Mouse (Mus musculus) small intestine, adult 2 months (tissue): ENCODE measurements around the gene Greb1. TPM values are rescaled to one million over a fixed set of nuclear protein-coding genes. Genes with fewer than 3 reads are reported as not detected.

Experiments
- H3K27ac ChIP-seq: fragments of 200-500 bp; 2 replicates; pipeline ENCODE4 v1.5.1; 2012; ENCODE audit warnings: low read depth, low read length, control low read depth, inconsistent platforms; ENCODE audit not compliant: insufficient read depth
- H3K27me3 ChIP-seq: fragments of 200-500 bp; 2 replicates; pipeline ENCODE4 v1.6.1; 2012; ENCODE audit warnings: mild to moderate bottlenecking, moderate library complexity, low read length, inconsistent platforms; ENCODE audit not compliant: control insufficient read depth, insufficient read depth
- H3K36me3 ChIP-seq: fragments of 200-500 bp; 2 replicates; pipeline ENCODE4 v1.6.1; 2012; ENCODE audit warnings: mild to moderate bottlenecking, low read length, control low read depth, inconsistent platforms; ENCODE audit not compliant: control insufficient read depth, insufficient read depth
- H3K4me1 ChIP-seq: fragments of 200-500 bp; 2 replicates; pipeline ENCODE4 v1.6.1; 2012; ENCODE audit warnings: low read length, inconsistent platforms, mixed read lengths; ENCODE audit not compliant: control insufficient read depth, insufficient read depth, insufficient read length
- H3K4me3 ChIP-seq: fragments of 200-500 bp; 2 replicates; pipeline ENCODE4 v1.5.1; 2012; ENCODE audit warnings: low read depth, mild to moderate bottlenecking, control low read depth, inconsistent platforms, low read length, moderate library complexity
- CTCF ChIP-seq: fragments of 200-500 bp; IDR thresholded peaks from 2 replicates; pipeline ENCODE4 v1.5.1; 2012; ENCODE audit warnings: low read depth, mild to moderate bottlenecking, control low read depth, inconsistent platforms, low read length, moderate library complexity, mixed read lengths; ENCODE audit not compliant: insufficient replicate concordance, insufficient read length; ENCODE audit errors: extremely low read depth
- POLR2A ChIP-seq: fragments of 200-500 bp; IDR thresholded peaks from 2 replicates; pipeline ENCODE4 v1.6.1; 2012; ENCODE audit warnings: low read depth, mild to moderate bottlenecking, control low read depth, inconsistent platforms, low read length, moderate library complexity
- WGBS: fragments of 180-500 bp; shearing (Covaris S2); methylation state at CpG from one replicate; pipeline ENCODE4 v1.1.7; 2018; 5-methylcytosine and 5-hydroxymethylcytosine counted together
- polyA plus RNA-seq: library from polyadenylated mRNA; depleted of rRNA; stranded (reverse); fragments of >200 nt; gene quantifications from 2 replicates; pipeline ENCODE4 v1.2.3, GENCODE M21; 2012

Greb1 gene
- polyA plus RNA-seq, 1 experiment: 3.5 TPM

GRCm38 (mm10) chr12:16751609-16752008 is 49.1 kb downstream of the Greb1 start:
- no peaks in the 10 kb centered on the region for H3K27me3 ChIP-seq
- WGBS: 69% methylated on average over 6 of the region's 6 CpGs
- no peak for TF ChIP-seq CTCF
- H3K4me3 ChIP-seq: no peak overlapping the region
- H3K27ac ChIP-seq: peak overlapping the region; percentile 48; the same call in 1 of the 2 replicates
- H3K4me1 ChIP-seq: peaks cover 18% of the 10 kb centered on the region
- no peaks in the 10 kb centered on the region for H3K36me3 ChIP-seq

DNA sequence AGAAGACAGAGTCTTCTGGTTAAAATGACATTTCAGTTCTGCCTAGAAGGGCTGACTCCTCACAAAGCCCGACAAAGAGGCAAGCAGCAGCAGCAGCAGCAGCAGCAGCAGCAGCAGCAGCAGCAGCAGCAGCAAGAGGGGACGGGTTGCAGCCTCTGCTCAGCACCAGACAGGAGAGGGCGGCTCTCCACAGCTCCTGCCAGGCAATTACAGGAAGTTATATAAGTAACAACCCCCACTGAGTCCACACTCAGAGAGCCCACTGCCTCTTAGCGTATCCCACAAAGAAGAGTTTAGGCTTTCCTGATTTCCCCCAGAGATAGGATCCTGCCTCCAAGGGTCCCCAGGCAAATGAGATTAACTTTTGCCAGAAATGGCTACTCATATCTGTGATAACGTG is 60.6 kb downstream of the Greb1 start:
- Histone ChIP-seq H3K4me1 (no peaks in the 10 kb centered on the region), H3K36me3 (no peaks in the 10 kb centered on the region), H3K27me3 (no peaks in the 10 kb centered on the region), H3K4me3 (no peak overlapping the region), H3K27ac (no peak overlapping the region)
- WGBS: 57% methylated on average over 5 of the region's 5 CpGs
- TF ChIP-seq POLR2A: no peak
- TF ChIP-seq CTCF: no peak

- no peaks in the 10 kb centered on the region for H3K27me3 ChIP-seq
Measured at GRCm38 (mm10) chr12:16737266-16737665, 63.4 kb downstream of the Greb1 start.

DNA sequence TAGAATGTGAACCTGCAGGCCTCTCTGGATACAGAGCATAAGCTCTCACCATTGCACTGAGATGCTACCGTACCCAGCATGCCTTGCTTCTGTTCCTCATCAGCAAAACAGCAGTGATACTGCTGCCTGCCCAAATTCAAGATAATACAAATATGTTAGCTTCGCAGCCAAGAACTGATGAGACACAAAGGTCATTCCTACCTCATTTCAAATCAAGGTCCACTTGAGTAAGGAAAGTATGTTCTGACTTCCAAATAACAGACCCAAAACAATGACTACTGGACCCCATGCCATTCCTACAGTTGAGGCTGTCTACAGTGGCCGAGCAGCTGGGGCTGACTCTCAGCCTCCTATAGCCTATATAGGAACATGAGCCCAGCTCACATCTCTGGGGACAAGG is 66.0 kb downstream of the Greb1 start:
- Histone ChIP-seq H3K4me3 (no peak overlapping the region), H3K27ac (no peak overlapping the region), H3K4me1 (peaks cover 5% of the 10 kb centered on the region; the same call in 1 of the 2 replicates), H3K36me3 (no peaks in the 10 kb centered on the region), H3K27me3 (no peaks in the 10 kb centered on the region)
- WGBS: 54% methylated on average over 3 of the region's 3 CpGs
- no peak for TF ChIP-seq CTCF
- no peak for TF ChIP-seq POLR2A

More at GRCm38 (mm10) chr12:16737266-16737665, 63.4 kb downstream of the Greb1 start:
- WGBS: 60% methylated on average over 5 of the region's 5 CpGs
- no peak overlapping the region for H3K27ac ChIP-seq
- no peaks in the 10 kb centered on the region for H3K36me3 ChIP-seq
- H3K4me3 ChIP-seq: no peak overlapping the region
- no peak for TF ChIP-seq CTCF
- TF ChIP-seq POLR2A: no peak
- H3K4me1 ChIP-seq: 0 out of 2 replicates have a peak, but pooled peaks cover 2% of the 10 kb centered on the region

DNA sequence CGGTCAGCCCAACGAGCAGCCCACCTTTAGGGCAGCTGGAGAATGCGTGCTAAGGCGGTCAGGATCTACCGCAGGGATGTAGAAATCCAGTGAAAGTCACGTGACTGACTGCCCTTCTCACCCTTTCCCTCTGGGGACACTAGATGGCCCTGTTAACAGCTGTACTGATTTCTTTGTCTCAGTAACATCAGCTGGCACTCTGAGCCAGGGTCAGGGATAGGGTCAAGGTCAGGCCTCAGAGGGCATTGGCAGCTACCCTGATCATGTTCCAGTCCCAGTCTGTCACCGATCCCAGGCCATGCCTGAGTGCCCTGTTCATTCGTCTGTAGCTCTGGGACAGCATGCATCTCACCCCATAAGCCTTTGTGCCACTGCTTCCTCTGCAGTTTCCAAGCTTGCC is 66.7 kb downstream of the Greb1 start:
- Histone ChIP-seq H3K36me3 (no peaks in the 10 kb centered on the region), H3K4me3 (no peak overlapping the region), H3K4me1 (peaks cover 5% of the 10 kb centered on the region; the same call in 1 of the 2 replicates), H3K27ac (no peak overlapping the region), H3K27me3 (no peaks in the 10 kb centered on the region)
- 88% methylated on average over 8 of the region's 8 CpGs for WGBS
- TF ChIP-seq POLR2A: no peak
- TF ChIP-seq CTCF: no peak

DNA sequence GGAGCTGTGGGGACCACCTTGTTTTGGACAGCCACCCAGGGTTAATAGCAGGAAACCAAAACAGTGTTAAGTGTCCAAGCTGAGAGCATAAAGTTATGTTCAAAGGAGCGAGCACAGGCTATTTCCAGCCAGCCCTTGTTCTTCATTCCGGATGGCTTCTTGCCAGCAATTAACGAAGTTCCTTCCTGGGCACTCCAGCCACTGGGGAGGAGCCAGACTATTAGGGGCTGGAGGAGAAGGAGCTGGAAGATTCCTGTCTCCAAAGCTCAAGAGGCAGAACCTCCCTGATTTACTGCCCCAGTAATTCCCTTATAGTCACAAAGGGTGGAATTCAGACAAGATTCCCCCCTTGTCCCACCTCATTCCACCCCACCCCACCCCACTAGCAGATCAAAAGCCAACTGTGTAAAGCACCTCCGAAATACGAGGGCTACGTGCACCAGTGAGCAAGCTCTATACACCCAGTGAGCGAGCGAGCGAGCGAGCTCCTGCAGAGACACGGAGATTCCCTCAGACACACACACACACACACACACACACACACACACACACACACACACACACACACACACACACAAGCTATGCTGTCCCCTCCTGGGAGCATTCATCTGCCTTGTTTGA is 69.5 kb downstream of the Greb1 start:
- Histone ChIP-seq H3K27ac (peak overlapping the region; percentile 44), H3K27me3 (no peaks in the 10 kb centered on the region)
- WGBS: 17% methylated on average over 11 of the region's 11 CpGs

GRCm38 (mm10) chr12:16730196-16730595 is 70.5 kb downstream of the Greb1 start:
- Histone ChIP-seq H3K4me1 (peaks cover 17% of the 10 kb centered on the region), H3K4me3 (no peak overlapping the region), H3K27ac (no peak overlapping the region), H3K36me3 (no peaks in the 10 kb centered on the region), H3K27me3 (no peaks in the 10 kb centered on the region)
- TF ChIP-seq POLR2A: no peak
- TF ChIP-seq CTCF: no peak
- WGBS: 83% methylated on average over 11 of the region's 11 CpGs

More for the DNA sequence above, 69.5 kb downstream of the Greb1 start:
- TF ChIP-seq CTCF: no peak
- TF ChIP-seq POLR2A: no peak
- peak overlapping the region; percentile 12; the same call in 1 of the 2 replicates for H3K4me3 ChIP-seq
- H3K36me3 ChIP-seq: no peaks in the 10 kb centered on the region
- peaks cover 14% of the 10 kb centered on the region for H3K4me1 ChIP-seq
